Mouse (Mus musculus): ENCODE results near the gene Ccdc61.

DNA sequence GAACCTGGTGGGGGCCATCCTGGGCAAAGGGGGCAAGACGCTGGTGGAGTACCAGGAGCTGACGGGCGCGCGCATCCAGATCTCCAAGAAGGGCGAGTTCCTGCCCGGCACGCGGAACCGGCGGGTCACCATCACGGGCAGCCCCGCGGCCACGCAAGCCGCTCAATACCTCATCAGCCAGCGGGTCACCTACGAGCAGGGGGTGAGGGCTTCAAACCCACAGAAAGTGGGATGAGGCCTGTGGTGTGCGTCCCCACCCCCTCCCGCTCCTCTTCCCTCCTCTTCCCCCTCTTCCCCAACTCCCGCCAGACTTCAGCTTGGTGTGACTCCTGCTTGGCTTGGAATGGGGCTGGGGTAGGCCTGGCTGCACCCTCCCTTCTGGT, 48.2 kb upstream of the Ccdc61 start:
- TF ChIP-seq ZNF384 (IDR thresholded peaks at IDR 0.05; ENCODE audit: low read depth, low read length): no peak
- TF ChIP-seq ZC3H11A (IDR thresholded peaks at IDR 0.05; ENCODE audit: borderline replicate concordance, low read depth, low read length): no peak
